Mouse (Mus musculus) small intestine, adult 2 months (tissue): ENCODE data around the gene F2rl2.

Source experiments
- CTCF ChIP-seq: fragments of 200-500 bp; IDR thresholded peaks from 2 replicates; pipeline ENCODE4 v1.5.1; 2012; ENCODE audit warnings: low read depth, mild to moderate bottlenecking, control low read depth, inconsistent platforms, low read length, moderate library complexity, mixed read lengths; ENCODE audit not compliant: insufficient replicate concordance, insufficient read length; ENCODE audit errors: extremely low read depth
- POLR2A ChIP-seq: fragments of 200-500 bp; IDR thresholded peaks from 2 replicates; pipeline ENCODE4 v1.6.1; 2012; ENCODE audit warnings: low read depth, mild to moderate bottlenecking, control low read depth, inconsistent platforms, low read length, moderate library complexity

DNA sequence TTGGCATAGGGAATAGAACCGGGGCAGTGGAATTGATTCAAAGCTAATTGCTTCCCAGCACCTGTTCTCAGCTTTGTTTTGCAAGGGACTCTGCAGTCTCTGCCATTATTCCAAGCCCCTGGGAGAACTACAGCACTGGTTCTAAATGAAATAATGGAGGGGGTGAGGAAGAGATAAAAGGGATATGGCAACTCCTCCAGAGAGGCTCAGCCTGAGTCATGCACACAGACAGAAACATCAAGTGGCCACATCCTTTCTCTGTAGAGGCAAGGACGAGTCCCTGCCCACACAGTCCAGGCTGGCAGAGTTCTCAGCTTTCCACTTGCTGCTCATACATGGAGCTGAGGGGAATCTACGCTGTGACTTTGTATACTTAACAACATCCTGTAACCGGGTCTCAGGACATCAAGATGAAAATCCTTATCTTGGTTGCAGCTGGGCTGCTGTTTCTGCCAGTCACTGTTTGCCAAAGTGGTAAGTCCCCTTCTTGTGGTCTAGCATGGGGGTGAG, at the start of gene F2rl2:
- TF ChIP-seq CTCF (no peak), POLR2A (no peak)
